Mouse (Mus musculus) megakaryocyte, embryonic 14.5 days (primary cell): ENCODE data around the gene Pofut1.

Experiments
- FLI1 ChIP-seq: IDR thresholded peaks from 2 replicates; pipeline ENCODE4 v1.6.1; 2012; ENCODE audit warnings: low read length, inconsistent platforms, mixed read lengths
- GATA1 ChIP-seq: IDR thresholded peaks from 3 replicates; pipeline ENCODE4 v1.6.1; 2012; ENCODE audit warnings: mixed read lengths, low read length, inconsistent platforms, borderline replicate concordance

DNA sequence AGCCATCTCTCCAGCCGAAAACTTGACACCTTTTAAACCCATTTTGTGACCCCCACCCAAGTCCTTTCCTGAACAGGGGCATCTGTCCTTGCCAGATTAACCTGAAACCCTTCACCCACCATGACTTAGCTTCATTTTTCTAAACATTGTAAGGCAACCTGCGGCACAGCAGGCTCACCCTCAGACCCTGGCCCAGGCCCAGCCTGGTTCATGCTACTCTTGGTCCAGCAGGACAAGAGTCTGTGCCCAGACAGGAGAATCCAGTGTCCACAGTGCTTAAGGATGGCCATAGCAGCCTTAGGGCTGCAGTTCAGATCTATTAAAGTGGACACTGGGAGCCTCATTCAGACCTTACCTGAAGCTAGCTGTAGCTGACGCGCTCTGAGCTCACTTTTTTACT, 28.0 kb upstream of the Pofut1 start:
- no peak for TF ChIP-seq GATA1
- no peak for TF ChIP-seq FLI1
